Mouse (Mus musculus) MEL (cell line): ENCODE data around the gene Vps51. TPM values are rescaled to one million over a fixed set of nuclear protein-coding genes. Genes with fewer than 3 reads are reported as not detected.

ENCODE experiments used
- BHLHE40 ChIP-seq: IDR thresholded peaks from 2 replicates; pipeline ENCODE4 v1.6.1; 2012; ENCODE audit warnings: low read depth, mild to moderate bottlenecking, inconsistent platforms, low read length, improper control_type of control experiment, borderline replicate concordance
- GABPA ChIP-seq: IDR thresholded peaks from 2 replicates; pipeline ENCODE4 v1.6.1; 2012; ENCODE audit warnings: low read depth, mild to moderate bottlenecking, inconsistent platforms, low read length, improper control_type of control experiment, moderate library complexity
- MAFK ChIP-seq: IDR thresholded peaks from 2 replicates; pipeline ENCODE4 v1.6.1; 2011; ENCODE audit warnings: low read depth, mild to moderate bottlenecking, low read length, improper control_type of control experiment, borderline replicate concordance
- MXI1 ChIP-seq: IDR thresholded peaks from 2 replicates; pipeline ENCODE4 v1.6.1; 2011; ENCODE audit warnings: mild to moderate bottlenecking, low read depth, low read length, improper control_type of control experiment
- NRF1 ChIP-seq: IDR thresholded peaks from 2 replicates; pipeline ENCODE4 v1.6.1; 2014; ENCODE audit warnings: low read depth, mild to moderate bottlenecking, inconsistent platforms, low read length, improper control_type of control experiment, moderate library complexity; ENCODE audit not compliant: poor library complexity, insufficient read depth, severe bottlenecking
- SMC3 ChIP-seq: IDR thresholded peaks from 2 replicates; pipeline ENCODE4 v1.6.1; 2011; ENCODE audit warnings: low read depth, low read length, improper control_type of control experiment
- TCF12 ChIP-seq: IDR thresholded peaks from 2 replicates; pipeline ENCODE4 v1.6.1; 2014; ENCODE audit warnings: low read depth, mild to moderate bottlenecking, inconsistent platforms, low read length, improper control_type of control experiment, moderate library complexity
- UBTF ChIP-seq: IDR thresholded peaks from 2 replicates; pipeline ENCODE4 v1.6.1; 2012; ENCODE audit warnings: low read depth, mild to moderate bottlenecking, inconsistent platforms, low read length, improper control_type of control experiment, moderate library complexity, borderline replicate concordance; ENCODE audit not compliant: insufficient read depth
- USF2 ChIP-seq, 2 experiments: IDR thresholded peaks; 2 replicates each; pipeline ENCODE4 v1.6.1; 2011 to 2012; ENCODE audit warnings: improper control_type of control experiment in 2 of 2, low read length in 2 of 2, borderline replicate concordance in 1 of 2, inconsistent platforms in 1 of 2, low read depth in 1 of 2, mild to moderate bottlenecking in 1 of 2; ENCODE audit not compliant: insufficient read depth in 1 of 2
- ZC3H11A ChIP-seq: IDR thresholded peaks from 2 replicates; pipeline ENCODE4 v1.6.1; 2012; ENCODE audit warnings: low read depth, mild to moderate bottlenecking, inconsistent platforms, low read length, improper control_type of control experiment
- ZKSCAN1 ChIP-seq: IDR thresholded peaks from 2 replicates; pipeline ENCODE4 v1.6.1; 2012; ENCODE audit warnings: low read depth, mild to moderate bottlenecking, inconsistent platforms, low read length, improper control_type of control experiment, moderate library complexity
- ZNF384 ChIP-seq: IDR thresholded peaks from 2 replicates; pipeline ENCODE4 v1.6.1; 2012; ENCODE audit warnings: low read depth, mild to moderate bottlenecking, inconsistent platforms, low read length, improper control_type of control experiment
- polyA plus RNA-seq, 2 experiments: library from polyadenylated mRNA; stranded (reverse) in 1 of 2; unstranded in 1 of 2; fragments of >175 nt in 1 of 2; fragments of >200 nt in 1 of 2; gene quantifications; 2 replicates each; pipeline versions ENCODE4 v1.2.1 to v1.2.4; 2012; ENCODE audit warnings: low replicate concordance in 2 of 2, low read depth in 1 of 2; ENCODE audit not compliant: insufficient read length in 2 of 2, insufficient read depth in 1 of 2, missing spikeins in 1 of 2
- total RNA-seq: library from RNA; depleted of rRNA; stranded (reverse); fragments of 300-350 nt; gene quantifications from 2 replicates; pipeline ENCODE4 v1.2.3, GENCODE M21; 2012; rRNA removed

Gene Vps51
- total and polyA plus RNA-seq, 3 experiments = 29.4 to 60.5 TPM; not detected in 1

DNA sequence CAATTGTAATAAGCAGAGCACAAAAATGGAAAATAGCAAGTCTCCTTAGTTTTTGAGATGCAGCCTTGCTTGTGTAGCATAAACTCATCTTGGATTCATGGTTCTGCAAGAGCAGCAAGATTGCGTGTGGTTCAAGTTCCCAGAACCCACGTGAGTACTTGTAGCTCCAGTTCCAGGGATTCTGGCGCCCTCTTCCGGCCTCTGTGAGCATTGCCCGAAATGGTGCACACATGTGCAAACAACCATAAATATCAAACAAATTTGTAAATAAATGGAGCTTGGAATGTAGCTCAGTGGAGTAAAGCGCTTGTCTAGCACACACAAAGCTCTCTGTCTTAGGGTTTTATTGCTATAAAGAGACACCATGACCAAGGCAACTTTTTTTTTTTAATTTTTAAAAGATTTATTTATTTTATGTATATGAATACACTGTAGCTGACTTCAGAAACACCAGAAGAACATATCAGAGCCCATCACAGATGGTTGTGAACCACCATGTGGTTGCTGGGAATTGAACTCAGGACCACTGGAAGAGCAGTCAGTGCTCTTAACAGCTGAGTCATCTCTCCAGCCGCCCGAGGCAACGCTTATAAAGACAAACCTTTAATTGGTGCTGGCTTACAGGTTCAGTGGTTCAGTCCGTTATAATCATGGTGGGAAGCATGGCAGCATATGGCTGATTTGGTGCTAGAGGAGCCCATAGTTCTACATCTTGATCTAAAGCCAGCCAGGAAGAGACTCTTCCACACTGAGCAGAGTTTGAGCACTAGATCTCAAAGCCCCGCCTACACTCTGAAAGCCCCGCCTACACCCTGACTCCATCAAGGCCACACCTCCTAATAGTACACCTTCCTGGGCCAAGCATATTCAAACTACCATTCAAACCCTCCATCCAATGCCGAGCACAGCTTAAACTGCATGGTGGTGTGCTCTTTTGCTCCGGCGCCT, 58.6 kb downstream of the Vps51 start (continued):
- TF ChIP-seq BHLHE40 (peak; percentile 91), ZNF384 (peak; percentile 20; the same call in 1 of the 2 replicates), SMC3 (peak; percentile 92), UBTF (no peak), ZC3H11A (peak; percentile 82), NRF1 (no peak), MAFK (0 out of 2 replicates have a peak, but pooled peaks have one; percentile 42), MXI1 (peak; percentile 96), USF2 (IDR thresholded peaks at IDR 0.05; ENCODE audit: borderline replicate concordance in 1 of 2, insufficient read depth in 1 of 2, low read depth in 1 of 2, low read length in 2 of 2) (no peak), GABPA (no peak), ZKSCAN1 (no peak), TCF12 (0 out of 2 replicates have a peak, but pooled peaks have one; percentile 11)
- TF ChIP-seq, all 39 proteins: peak for 20

Other genes starting within 250 kb of the Vps51 start
- gene Frmd8, start 202.0 kb downstream of the Vps51 start, total RNA-seq = 20.8 and 22.8 TPM in 2 replicates
- gene Frmd8, start 202.0 kb downstream of the Vps51 start, polyA plus RNA-seq = 10 to 100 TPM in 1 of 2 experiments, not detected in 1; 34.4 TPM
- 20.7 and 23.5 TPM in 2 replicates for gene Slc25a45, start 199.4 kb downstream of the Vps51 start, total RNA-seq
- gene Slc25a45, start 199.4 kb downstream of the Vps51 start, polyA plus RNA-seq = 10 to 100 TPM in 1 of 2 experiments, not detected in 1; 30.7 TPM
- gene Tigd3, start 183.1 kb downstream of the Vps51 start, total RNA-seq = 1.9 and 2.1 TPM in 2 replicates
- gene Tigd3, start 183.1 kb downstream of the Vps51 start, polyA plus RNA-seq = 1 to 10 TPM in 1 of 2 experiments, not detected in 1; 2.2 TPM
- 45.7 and 58.6 TPM in 2 replicates for gene Dpf2, start 164.2 kb downstream of the Vps51 start, total RNA-seq
- 100 to 1,000 TPM; 133 to 166 TPM for gene Dpf2, start 164.2 kb downstream of the Vps51 start, polyA plus RNA-seq
- gene Cdc42ep2, start 152.4 kb downstream of the Vps51 start, total RNA-seq = 0.75 and 1.1 TPM in 2 replicates
- 1 to 10 TPM in 1 of 2 experiments, not detected in 1; 1.7 TPM for gene Cdc42ep2, start 152.4 kb downstream of the Vps51 start, polyA plus RNA-seq
- 75.3 and 77.3 TPM in 2 replicates for gene Pola2, start 113.0 kb downstream of the Vps51 start, total RNA-seq
- 100 to 1,000 TPM in 1 of 2 experiments, 10 to 100 TPM in 1; 99.4 to 126 TPM for gene Pola2, start 113.0 kb downstream of the Vps51 start, polyA plus RNA-seq
- not detected in 2 replicates for gene Slc22a20, start 91.1 kb downstream of the Vps51 start, total RNA-seq
- not detected for gene Slc22a20, start 91.1 kb downstream of the Vps51 start, polyA plus RNA-seq
- gene Capn1, start 61.3 kb downstream of the Vps51 start, total RNA-seq = 42.5 and 43.4 TPM in 2 replicates
- 10 to 100 TPM in 1 of 2 experiments, not detected in 1; 75.2 TPM for gene Capn1, start 61.3 kb downstream of the Vps51 start, polyA plus RNA-seq
- 12.5 and 14.3 TPM in 2 replicates for gene Syvn1, start 30.7 kb downstream of the Vps51 start, total RNA-seq
- gene Syvn1, start 30.7 kb downstream of the Vps51 start, polyA plus RNA-seq = 10 to 100 TPM in 1 of 2 experiments, not detected in 1; 55.0 TPM
- gene Mrpl49, start 19.4 kb downstream of the Vps51 start, total RNA-seq = 65.1 and 81.6 TPM in 2 replicates
- 10 to 100 TPM in 1 of 2 experiments, not detected in 1; 98.7 TPM for gene Mrpl49, start 19.4 kb downstream of the Vps51 start, polyA plus RNA-seq
- gene Fau, start 19.4 kb downstream of the Vps51 start, total RNA-seq = 2,020 and 2,413 TPM in 2 replicates
- gene Fau, start 19.4 kb downstream of the Vps51 start, polyA plus RNA-seq = 1,000 to 10,000 TPM in 1 of 2 experiments, not detected in 1; 2,967 TPM
- gene Znhit2, start 16.0 kb downstream of the Vps51 start, total RNA-seq = 26.3 and 37.3 TPM in 2 replicates
- gene Znhit2, start 16.0 kb downstream of the Vps51 start, polyA plus RNA-seq = 10 to 100 TPM in 1 of 2 experiments, not detected in 1; 27.0 TPM
- gene Tm7sf2, start 8.9 kb downstream of the Vps51 start, total RNA-seq = 7.6 and 8.0 TPM in 2 replicates
- gene Tm7sf2, start 8.9 kb downstream of the Vps51 start, polyA plus RNA-seq = 10 to 100 TPM in 1 of 2 experiments, not detected in 1; 13.1 TPM
- not detected in 2 replicates for gene Tmem262, start 2.8 kb upstream of the Vps51 start, total RNA-seq
- under 1 TPM in 1 of 2 experiments, not detected in 1; 0.18 TPM for gene Tmem262, start 2.8 kb upstream of the Vps51 start, polyA plus RNA-seq
- gene Gm28374, start 5.0 kb upstream of the Vps51 start, total RNA-seq = 0.42 and 0.65 TPM in 2 replicates
- gene Gm28374, start 5.0 kb upstream of the Vps51 start, polyA plus RNA-seq = under 1 TPM in 1 of 2 experiments, not detected in 1; 0.46 TPM
- 36.6 and 40.1 TPM in 2 replicates for gene Zfpl1, start 7.7 kb upstream of the Vps51 start, total RNA-seq
- 10 to 100 TPM in 1 of 2 experiments, not detected in 1; 56.4 TPM for gene Zfpl1, start 7.7 kb upstream of the Vps51 start, polyA plus RNA-seq
- 41.1 and 48.5 TPM in 2 replicates for gene Cdca5, start 7.8 kb upstream of the Vps51 start, total RNA-seq
- gene Cdca5, start 7.8 kb upstream of the Vps51 start, polyA plus RNA-seq = 10 to 100 TPM in 1 of 2 experiments, not detected in 1; 56.5 TPM
- gene AC131692.1, start 17.2 kb upstream of the Vps51 start, total RNA-seq = 0.39 and 0.49 TPM in 2 replicates
- gene AC131692.1, start 17.2 kb upstream of the Vps51 start, polyA plus RNA-seq = 1 to 10 TPM in 1 of 2 experiments, not detected in 1; 2.9 TPM
- gene Naaladl1, start 28.6 kb upstream of the Vps51 start, total RNA-seq = 0.20 and 0.35 TPM in 2 replicates
- gene Naaladl1, start 28.6 kb upstream of the Vps51 start, polyA plus RNA-seq = 1 to 10 TPM in 1 of 2 experiments, not detected in 1; 1.7 TPM
- gene Sac3d1, start 41.4 kb upstream of the Vps51 start, total RNA-seq = 34.0 and 44.4 TPM in 2 replicates
- 10 to 100 TPM in 1 of 2 experiments, not detected in 1; 49.3 TPM for gene Sac3d1, start 41.4 kb upstream of the Vps51 start, polyA plus RNA-seq
- gene Snx15, start 51.1 kb upstream of the Vps51 start, total RNA-seq = 14.9 and 20.4 TPM in 2 replicates
- gene Snx15, start 51.1 kb upstream of the Vps51 start, polyA plus RNA-seq = 10 to 100 TPM in 1 of 2 experiments, not detected in 1; 35.3 TPM
- gene Batf2, start 63.8 kb upstream of the Vps51 start, total RNA-seq = 0.19 TPM in 1 of 2 replicates, not detected in the other
- gene Batf2, start 63.8 kb upstream of the Vps51 start, polyA plus RNA-seq = under 1 TPM in 1 of 2 experiments, not detected in 1; 0.60 TPM
- gene Arl2, start 64.3 kb upstream of the Vps51 start, total RNA-seq = 47.2 and 53.8 TPM in 2 replicates
- gene Arl2, start 64.3 kb upstream of the Vps51 start, polyA plus RNA-seq = 100 to 1,000 TPM in 1 of 2 experiments, not detected in 1; 111 TPM
- not detected in 2 replicates for gene Majin, start 107.2 kb upstream of the Vps51 start, total RNA-seq
- gene Majin, start 107.2 kb upstream of the Vps51 start, polyA plus RNA-seq = not detected
- not detected in 2 replicates for gene Gpha2, start 149.1 kb upstream of the Vps51 start, total RNA-seq
- gene Gpha2, start 149.1 kb upstream of the Vps51 start, polyA plus RNA-seq = under 1 TPM in 1 of 2 experiments, not detected in 1; 0.19 TPM
- 10.4 and 14.7 TPM in 2 replicates for gene Ppp2r5b, start 158.6 kb upstream of the Vps51 start, total RNA-seq
- 10 to 100 TPM in 1 of 2 experiments, not detected in 1; 15.6 TPM for gene Ppp2r5b, start 158.6 kb upstream of the Vps51 start, polyA plus RNA-seq
- gene Atg2a, start 164.4 kb upstream of the Vps51 start, total RNA-seq = 7.9 and 10.6 TPM in 2 replicates
- 10 to 100 TPM in 1 of 2 experiments, not detected in 1; 21.7 TPM for gene Atg2a, start 164.4 kb upstream of the Vps51 start, polyA plus RNA-seq
- gene Ehd1, start 199.5 kb upstream of the Vps51 start, total RNA-seq = 57.8 and 65.9 TPM in 2 replicates
- gene Ehd1, start 199.5 kb upstream of the Vps51 start, polyA plus RNA-seq = 100 to 1,000 TPM in 1 of 2 experiments, not detected in 1; 105 TPM
- 2.0 and 2.6 TPM in 2 replicates for gene Cdc42bpg, start 229.2 kb upstream of the Vps51 start, total RNA-seq
- 1 to 10 TPM in 1 of 2 experiments, not detected in 1; 4.5 TPM for gene Cdc42bpg, start 229.2 kb upstream of the Vps51 start, polyA plus RNA-seq